Mouse (Mus musculus) left cerebral cortex, postnatal 25 days (tissue): ENCODE data around the gene Relch. TPM values are rescaled to one million over a fixed set of nuclear protein-coding genes. Genes with fewer than 3 reads are reported as not detected.
A peak's percentile ranks its signal among the peaks of the same experiment; 100 is the strongest.

Experiments
- DNase-seq, 2 experiments: peaks; one replicate each; pipeline ENCODE4 v3.0.0; 2022; ENCODE audit warnings: low spot score in 2 of 2, mixed read lengths in 1 of 2
- intact Hi-C: fragments of 180-260 bp; cut with DNase I; formaldehyde crosslinking; loops from one replicate; pipeline ENCODE4 v1.15.1; 2025
- total RNA-seq, 2 experiments: library from RNA; stranded (reverse); gene quantifications; 2 replicates each; pipeline ENCODE4 v1.2.3; 2021

Relch gene
- total RNA-seq, 2 experiments from 2014 or later = 90.5 to 96.5 TPM

DNA sequence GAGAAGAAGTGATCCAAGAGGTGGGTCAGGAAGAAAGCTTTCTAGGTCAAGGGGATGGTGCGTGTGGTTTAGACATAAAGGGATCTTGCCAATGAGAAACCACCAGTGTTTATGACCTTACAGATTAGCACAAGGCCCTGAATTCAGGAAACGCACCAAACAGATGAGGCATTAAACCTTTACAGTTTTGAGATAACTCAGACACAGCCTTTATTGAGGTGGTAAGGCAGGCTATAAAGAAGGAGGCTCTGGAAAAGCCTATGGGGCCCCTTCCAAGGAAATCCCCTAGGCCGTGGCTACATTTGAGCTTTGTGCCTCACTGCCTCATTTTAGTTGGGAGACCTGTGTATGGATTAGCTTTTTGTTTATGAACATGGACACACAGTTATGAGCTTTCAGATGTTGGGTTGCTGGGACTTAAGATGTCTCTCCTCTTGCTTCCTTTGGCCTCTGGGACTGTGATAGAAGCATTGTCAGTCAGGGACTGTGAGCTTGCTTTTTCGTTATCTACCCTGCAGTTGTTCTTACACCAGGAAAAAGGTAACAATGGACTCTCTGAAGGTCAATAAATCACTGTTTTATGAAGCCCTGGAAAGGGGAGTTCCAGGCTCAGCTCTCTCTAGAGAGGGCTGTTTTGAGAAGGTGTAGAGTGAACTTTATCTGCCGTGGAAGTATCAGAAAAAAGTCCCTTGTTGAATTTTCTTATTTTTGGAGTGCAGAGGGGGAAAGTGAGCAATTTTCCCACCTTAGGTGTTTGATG lies 120.8 kb downstream of the Relch start:
- DNase-seq = no peak
- intact Hi-C loops = loop anchor here (5.0 kb wide), 1 partner anchor 42 kb away; no protein-coding TSS in a partner anchor

DNA sequence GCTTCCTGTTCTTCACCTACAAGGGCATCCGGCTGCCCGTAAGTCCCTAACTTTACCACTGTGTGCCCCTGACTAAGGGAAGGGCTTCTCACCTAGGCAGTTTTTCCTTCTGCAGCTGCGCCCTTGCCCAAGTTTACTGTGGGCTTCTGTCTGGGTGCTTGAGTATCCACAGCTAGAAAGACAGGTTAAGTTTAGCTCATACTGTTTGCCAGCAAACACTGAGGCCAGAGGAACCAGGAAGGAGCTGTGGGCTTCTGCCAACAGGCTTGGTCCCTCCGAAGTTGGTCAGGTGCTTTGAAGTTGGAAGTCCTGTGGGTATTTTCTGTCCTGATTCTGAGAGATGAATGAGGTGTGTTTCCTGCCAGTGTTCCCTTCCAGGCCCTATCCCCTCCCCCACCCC lies 121.5 kb downstream of the Relch start:
- DNase-seq = no peak
- intact Hi-C loops = no loop called here

DNA sequence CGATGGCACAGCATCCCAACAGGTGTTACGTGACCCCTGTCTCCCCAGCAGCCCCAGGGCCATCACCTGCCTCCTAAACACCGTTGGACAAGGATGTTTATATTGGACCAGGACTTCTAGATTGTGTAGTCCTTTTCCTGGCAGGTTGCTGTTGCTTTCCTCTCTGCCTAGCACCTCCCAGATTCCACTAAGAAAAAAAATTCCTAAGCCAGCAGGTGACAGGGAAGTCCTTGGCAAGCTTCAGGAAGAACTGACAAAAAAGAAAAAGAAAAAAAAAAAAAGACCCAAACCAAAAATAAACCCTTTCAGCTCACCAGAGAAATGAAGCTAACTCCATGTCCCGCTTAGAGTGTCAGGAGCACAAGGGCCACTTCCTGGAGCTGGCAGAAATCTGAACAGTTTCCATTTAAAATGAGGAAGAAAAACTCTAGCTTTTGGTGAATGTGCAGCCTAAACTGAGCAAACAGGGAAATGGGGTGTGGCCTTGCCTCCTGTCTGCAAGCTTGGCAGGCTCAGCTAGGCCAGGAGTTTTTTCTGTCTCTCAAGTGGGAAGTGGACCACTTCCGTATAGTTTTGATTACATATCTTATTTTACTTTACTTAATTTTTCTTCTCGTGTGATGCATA lies 123.2 kb downstream of the Relch start:
- intact Hi-C loops = no loop called here
- peak in 1 of 2 experiments; percentile 49 for DNase-seq

DNA sequence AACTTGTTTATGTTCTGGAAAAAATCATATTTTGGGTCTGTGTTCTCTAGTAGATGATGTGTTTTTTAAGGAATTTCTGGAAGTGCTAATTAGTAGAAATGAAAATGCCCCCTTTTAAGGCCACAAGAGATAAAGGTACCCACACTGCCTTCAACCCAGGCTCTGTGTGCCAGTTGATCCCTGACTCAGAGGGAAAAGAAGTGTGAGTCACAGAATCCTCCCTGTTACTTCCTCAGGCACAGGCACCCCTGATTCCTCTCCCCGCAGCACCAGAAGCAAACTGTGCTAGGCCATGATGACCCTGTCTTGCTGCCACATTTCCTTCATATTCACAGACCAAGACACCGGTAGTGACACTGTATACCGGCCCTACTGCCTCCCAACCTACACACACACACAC lies 126.4 kb downstream of the Relch start:
- intact Hi-C loops = no loop called here
- DNase-seq = no peak

DNA sequence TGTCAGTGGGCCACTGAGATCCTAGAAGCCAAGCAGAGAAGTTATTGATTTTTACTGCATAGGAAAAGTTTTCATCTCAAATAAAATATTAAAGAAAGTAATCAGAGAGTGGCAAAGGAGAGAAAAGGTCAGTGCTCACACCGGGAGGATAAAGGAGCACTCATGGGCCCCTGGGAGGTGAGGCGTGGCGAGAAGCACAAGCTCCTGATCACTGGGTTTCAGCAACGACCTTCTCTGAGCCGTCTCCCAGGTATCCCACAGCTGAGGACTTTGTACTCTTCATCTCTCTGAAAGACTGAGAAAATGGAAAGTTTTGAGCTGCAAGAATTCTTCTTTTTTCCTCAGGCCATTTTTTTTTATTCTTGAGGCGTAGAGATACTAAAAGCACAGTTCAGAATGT lies 131.0 kb downstream of the Relch start:
- no peak for DNase-seq
- intact Hi-C loops = no loop called here

DNA sequence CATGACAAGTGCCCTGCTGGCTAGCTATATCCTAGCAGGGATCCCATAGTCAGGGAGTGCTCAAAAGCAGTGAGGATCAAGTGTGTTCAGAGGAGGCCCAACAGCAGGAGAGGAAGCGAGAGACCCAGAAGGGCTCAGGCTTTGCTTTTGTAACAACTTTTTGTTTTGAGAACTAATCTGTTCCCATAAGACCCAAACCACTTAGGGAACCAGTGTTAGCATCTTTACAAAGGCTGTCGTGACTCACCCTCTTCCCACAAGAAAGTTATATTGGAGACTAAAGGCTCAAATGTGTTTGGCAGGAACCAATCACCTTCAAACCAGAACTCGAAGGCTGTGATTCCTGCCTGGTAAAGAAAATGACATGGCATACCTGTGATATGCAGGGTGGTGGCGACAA lies 132.0 kb downstream of the Relch start:
- no peak for DNase-seq
- intact Hi-C loops = no loop called here

DNA sequence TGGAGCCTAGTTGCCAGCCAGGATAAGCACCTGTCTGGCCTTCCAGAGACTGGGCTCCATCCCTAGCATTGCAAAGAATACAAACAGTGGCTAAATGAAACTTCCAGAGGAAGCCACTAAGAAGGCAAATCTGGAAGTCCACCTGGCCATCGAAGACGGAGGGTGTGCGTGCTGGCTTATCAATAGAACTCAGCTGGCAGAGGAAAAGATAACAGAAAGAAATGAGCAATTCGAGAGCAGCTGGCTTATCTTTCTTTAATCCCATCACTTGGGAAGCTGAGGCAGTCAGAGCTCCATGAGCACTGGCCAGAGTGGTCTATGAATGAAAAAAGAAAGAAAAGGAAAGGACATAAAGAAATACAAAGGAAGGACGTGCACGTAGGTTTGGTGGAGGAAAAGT lies 136.9 kb downstream of the Relch start:
- DNase-seq = no peak

DNA sequence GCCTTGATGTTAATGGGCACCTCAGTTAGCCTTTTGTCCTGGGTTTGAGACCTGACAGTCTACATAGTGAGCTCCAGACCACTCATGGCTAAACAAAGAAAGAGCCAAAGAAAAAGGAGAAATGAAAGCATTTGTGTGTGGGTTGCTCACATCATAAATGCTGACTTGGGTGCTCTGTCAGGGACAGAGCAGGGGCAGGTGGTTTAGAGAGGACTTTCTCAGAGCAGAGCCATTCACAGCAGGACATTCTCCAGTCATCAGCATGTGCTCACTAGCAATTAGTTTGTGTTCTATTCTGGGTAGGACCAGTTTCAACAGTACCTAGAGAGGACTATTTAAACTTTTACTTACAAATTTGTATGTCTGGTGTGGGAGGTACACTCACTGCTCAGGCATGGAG lies 137.6 kb downstream of the Relch start:
- intact Hi-C loops = no loop called here
- no peak for DNase-seq

More for the DNA sequence above, 136.9 kb downstream of the Relch start:
- intact Hi-C loops = no loop called here

DNA sequence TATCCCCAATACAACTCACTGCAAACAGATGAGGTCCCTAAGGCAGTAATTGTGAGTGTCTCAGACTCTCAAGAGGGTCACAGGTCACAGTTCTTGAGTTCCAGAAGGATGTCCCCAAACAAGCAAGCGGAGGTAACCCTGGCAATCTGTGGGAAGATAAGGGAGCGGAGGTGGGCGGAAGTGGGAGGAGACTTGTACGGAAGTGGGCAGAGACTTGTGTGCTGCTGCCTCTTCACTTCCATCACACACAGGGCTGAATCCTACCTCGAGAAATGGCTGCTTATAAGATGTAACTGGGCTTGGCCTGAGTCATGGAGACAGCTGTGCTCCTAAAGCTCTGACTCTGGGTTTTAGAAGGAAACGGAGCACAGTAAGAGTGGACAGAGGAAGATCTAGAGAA lies 139.3 kb downstream of the Relch start:
- intact Hi-C loops = no loop called here
- no peak for DNase-seq

DNA sequence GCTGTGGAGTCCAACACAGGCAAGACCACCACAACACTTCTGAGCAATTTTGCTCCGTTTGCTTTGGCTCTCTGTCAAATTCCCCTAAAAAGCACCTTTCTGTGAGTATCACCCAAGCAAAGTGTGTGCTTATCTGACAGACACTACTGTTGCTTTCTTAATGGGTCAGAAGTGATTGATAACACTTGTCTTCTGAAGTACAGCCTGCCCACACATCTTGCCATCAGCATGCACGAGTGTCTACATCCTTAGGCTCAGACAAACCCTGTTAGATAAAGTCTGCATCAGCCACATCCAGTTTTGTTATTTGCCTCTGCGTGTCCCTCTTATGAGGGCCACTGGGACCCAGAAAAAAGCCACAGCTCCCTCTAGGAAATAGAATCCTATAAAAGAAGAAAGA lies 140.6 kb downstream of the Relch start:
- intact Hi-C loops = no loop called here

More for the DNA sequence above, 140.6 kb downstream of the Relch start:
- no peak for DNase-seq

Other genes with a start within 250 kb of the Relch start
- gene Pign, start 184 bp upstream of the Relch start, total RNA-seq = 10 to 100 TPM; 12.9 to 17.8 TPM
- gene Tnfrsf11a, start 116.9 kb downstream of the Relch start, total RNA-seq = 1 to 10 TPM; 6.9 to 7.9 TPM